Mouse (Mus musculus) gastrocnemius, adult 8-10 months (tissue): ENCODE results near the gene Gm20837. TPM values are rescaled to one million over a fixed set of nuclear protein-coding genes. Genes with fewer than 3 reads are reported as not detected.
"Not testable (repeated sequence)": the region's sequence is repeated elsewhere in the genome, so short reads cannot be mapped to it uniquely, and the experiment has no call there.

Experiments
- DNase-seq, 2 experiments: peaks; one replicate each; pipeline ENCODE4 v3.0.0; 2022; ENCODE audit warnings: low spot score in 2 of 2
- total RNA-seq, 4 experiments: library from RNA; stranded (reverse); gene quantifications; 2 replicates each; pipeline ENCODE4 v1.2.4; 2022

Gene Gm20837
- total RNA-seq = not detected

- DNase-seq = not testable (repeated sequence)
These were observed at the start of gene Gm20837 for GRCm38 (mm10) chrY:90400948-90401347. Gene Gm20837 (plus strand): TSS chrY:90401248.
